Mouse (Mus musculus) stomach, postnatal 0 days (tissue): Measurements from ENCODE around the gene Cnst. TPM values are rescaled to one million over a fixed set of nuclear protein-coding genes. Genes with fewer than 3 reads are reported as not detected.

Source experiments
- ATAC-seq: fragments of 200-750 bp; cut with Nextera tagmentation; 2 replicates; pipeline ENCODE4 v1.8.0; 2017; ENCODE audit not compliant: low FRiP score, low TSS enrichment
- DNase-seq: peaks from one replicate; pipeline ENCODE4 v3.0.0-alpha.2; 2016; ENCODE audit warnings: low spot score
- H3K27ac ChIP-seq: fragments of 300-500 bp; sonication (generic); replicated peaks from 2 replicates; pipeline ENCODE4 v1.5.1; 2014; ENCODE audit warnings: mild to moderate bottlenecking, control low read depth
- H3K27me3 ChIP-seq: fragments of 300-500 bp; sonication (generic); 2 replicates; pipeline ENCODE4 v1.6.1; 2014; ENCODE audit warnings: low read length; ENCODE audit not compliant: control insufficient read depth, insufficient read depth
- H3K36me3 ChIP-seq: fragments of 300-500 bp; sonication (generic); 2 replicates; pipeline ENCODE4 v1.6.1; 2014; ENCODE audit warnings: low read length, mixed read lengths; ENCODE audit not compliant: control insufficient read depth, insufficient read depth
- H3K4me1 ChIP-seq: fragments of 300-500 bp; sonication (generic); replicated peaks from 2 replicates; pipeline ENCODE4 v1.6.1; 2014; ENCODE audit warnings: antibody characterized with exemption; ENCODE audit not compliant: control insufficient read depth, insufficient read depth
- H3K4me2 ChIP-seq: fragments of 300-500 bp; sonication (generic); replicated peaks from 2 replicates; pipeline ENCODE4 v1.6.1; 2014; ENCODE audit warnings: low read depth, mild to moderate bottlenecking, control low read depth, moderate library complexity
- H3K4me3 ChIP-seq: fragments of 300-500 bp; sonication (generic); 2 replicates; pipeline ENCODE4 v1.5.1; 2014; ENCODE audit warnings: low read depth, low read length, control low read depth
- H3K9ac ChIP-seq: fragments of 300-500 bp; sonication (generic); 2 replicates; pipeline ENCODE4 v1.6.1; 2014; ENCODE audit warnings: mild to moderate bottlenecking, low read length, control low read depth, mixed read lengths
- H3K9me3 ChIP-seq: fragments of 300-500 bp; sonication (generic); 2 replicates; pipeline ENCODE4 v1.6.1; 2016; ENCODE audit warnings: low read length; ENCODE audit not compliant: control insufficient read depth
- CTCF ChIP-seq: IDR thresholded peaks from 2 replicates; pipeline ENCODE4 v1.5.1; 2016; ENCODE audit warnings: antibody characterized with exemption, low read depth, mild to moderate bottlenecking, moderate library complexity
- EP300 ChIP-seq: optimal IDR thresholded peaks from 2 replicates; pipeline ENCODE3; 2016; ENCODE audit warnings: antibody characterized with exemption
- WGBS: fragments of 180-500 bp; shearing (Covaris S2); extraction: QIAGEN DNeasy Blood & Tissue Kit; methylation state at CpG from one replicate; pipeline ENCODE4 v1.1.7; 2014; 5-methylcytosine and 5-hydroxymethylcytosine counted together
- polyA plus RNA-seq: library from polyadenylated mRNA; unstranded; fragments of >200 nt; fragmentation: Nextera tagmentation; extraction: Ambion mirVana; gene quantifications from 2 replicates; pipeline ENCODE4 v1.2.1, GENCODE M21; 2015

Gene Cnst
- polyA plus RNA-seq, 1 experiment from 2014 or later, result 8.8 TPM

DNA sequence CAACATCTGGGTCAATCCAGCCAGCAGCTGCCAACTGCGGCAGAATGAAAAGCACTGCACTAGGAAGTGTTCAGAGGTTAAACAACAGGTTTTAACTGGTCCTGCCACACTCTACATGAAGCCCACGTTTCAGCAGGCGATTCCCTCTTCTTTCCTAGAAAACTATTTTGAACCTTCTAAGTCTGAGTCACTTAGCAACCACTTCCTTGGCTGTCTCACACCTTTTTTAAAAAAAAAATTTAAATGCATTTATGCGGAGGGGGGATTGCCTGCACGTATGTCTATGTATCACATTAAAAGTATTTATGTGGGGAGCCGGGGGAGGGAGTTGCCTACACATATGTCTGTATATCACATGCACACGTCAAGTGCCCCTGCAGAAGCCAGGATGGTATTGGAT is 34.3 kb upstream of the Cnst start:
- TF ChIP-seq EP300 (no peak), CTCF (no peak)
- no peak for DNase-seq
- Histone ChIP-seq H3K4me2 (no peak overlapping the region), H3K27ac (no peak overlapping the region), H3K4me3 (no peak overlapping the region), H3K36me3 (no peaks in the 10 kb centered on the region), H3K9me3 (no peaks in the 10 kb centered on the region), H3K27me3 (no peaks in the 10 kb centered on the region), H3K4me1 (no peaks in the 10 kb centered on the region), H3K9ac (no peak overlapping the region)
- ATAC-seq, result no peak
- 61% methylated on average over 7 of the region's 7 CpGs for WGBS

DNA sequence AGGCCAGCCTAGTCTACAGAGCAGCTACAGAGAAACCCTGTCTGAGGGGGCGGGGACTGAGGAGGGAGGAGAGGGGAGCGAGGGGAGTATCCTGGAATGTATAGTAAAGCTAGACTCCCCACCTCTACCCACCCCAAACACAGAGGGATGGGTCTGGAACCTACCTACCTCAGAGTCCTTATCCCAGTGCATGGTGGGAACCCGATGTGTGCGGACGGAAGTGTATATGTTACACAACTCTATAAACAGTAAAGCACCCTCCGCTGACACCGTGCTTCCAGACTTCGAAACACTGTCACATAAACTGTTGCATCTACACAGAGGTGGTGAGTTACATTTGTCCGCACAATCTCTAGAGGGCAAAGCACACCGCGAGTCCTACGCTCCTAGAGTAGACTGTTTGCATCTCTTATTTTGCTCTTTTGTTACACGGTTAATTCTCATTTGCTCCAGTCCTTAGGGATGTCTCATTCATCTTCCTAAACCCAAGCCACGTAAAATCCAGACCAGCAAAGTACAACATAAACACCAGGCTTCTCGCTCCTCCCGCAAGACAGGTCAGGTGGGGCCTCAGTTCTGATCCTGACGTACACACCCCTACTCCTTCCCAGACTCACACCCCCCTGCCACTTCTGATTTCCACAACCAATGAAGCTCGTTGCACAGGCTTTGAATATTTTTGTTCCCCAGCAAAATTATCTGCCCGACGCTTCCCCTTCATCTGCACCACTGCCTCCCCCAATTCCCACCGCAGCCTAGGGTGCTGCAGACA is 29.0 kb upstream of the Cnst start:
- DNase-seq (peak; percentile 43), ATAC-seq (peak; percentile 68)
- no peaks in the 10 kb centered on the region for H3K36me3 ChIP-seq
- H3K27me3 ChIP-seq, result no peaks in the 10 kb centered on the region
- 0 out of 2 replicates have a peak, but pooled peaks have one; percentile 0 for TF ChIP-seq CTCF
- TF ChIP-seq EP300, result no peak
- peak overlapping the region; percentile 77 for H3K4me3 ChIP-seq
- no peaks in the 10 kb centered on the region for H3K9me3 ChIP-seq
- peak overlapping the region; percentile 75 for H3K27ac ChIP-seq
- H3K4me1 ChIP-seq, result no peaks in the 10 kb centered on the region
- H3K9ac ChIP-seq, result peak overlapping the region; percentile 74
- WGBS, result 1% methylated on average over 21 of the region's 21 CpGs
- H3K4me2 ChIP-seq, result peak overlapping the region; percentile 100

DNA sequence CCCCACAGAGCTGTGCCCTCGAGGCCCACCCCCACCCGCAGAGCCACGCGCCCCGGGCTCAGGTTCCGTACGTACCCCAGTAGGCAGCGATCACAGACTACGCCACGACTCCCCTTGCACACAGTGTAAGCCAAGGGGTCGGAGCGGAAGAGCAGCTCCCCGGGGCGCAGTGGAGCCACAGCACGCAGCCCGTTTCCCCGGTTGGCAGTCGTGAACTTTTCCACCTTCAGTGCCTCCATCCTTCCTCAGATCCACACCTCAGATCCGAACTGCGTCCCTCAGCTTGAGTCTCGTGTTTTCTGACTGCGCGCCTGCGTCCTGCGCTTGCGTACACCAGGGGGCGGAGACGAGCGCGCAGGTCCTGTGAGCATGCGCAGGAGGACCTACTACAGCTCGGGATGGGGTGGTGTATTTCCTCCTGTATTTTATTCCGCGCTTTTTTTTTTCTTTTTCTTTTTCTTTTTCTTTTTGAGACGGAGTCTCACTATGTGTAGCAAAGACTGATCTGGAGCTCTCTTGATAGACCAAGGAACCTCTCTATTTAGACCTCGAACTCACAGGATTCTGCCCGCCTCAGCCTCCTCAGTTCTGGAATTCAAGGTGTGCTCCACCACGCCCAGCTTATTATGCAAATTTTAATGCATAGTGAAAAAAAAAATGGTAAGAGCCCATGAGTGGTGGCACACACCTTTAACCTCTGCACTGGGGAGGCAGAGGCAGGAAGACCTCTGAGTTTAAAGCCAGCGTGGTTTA is 28.3 kb upstream of the Cnst start, which contains the start of gene Smyd3:
Smyd3 (minus strand) TSS at position 329 of the 753 bp plus-strand sequence.
- peak within 1 kb of the TSS; percentile 100 for H3K4me2 ChIP-seq
- no peaks in the 10 kb centered on the region for H3K27me3 ChIP-seq
- H3K4me3 ChIP-seq, result peak within 1 kb of the TSS; percentile 77
- peak within 1 kb of the TSS; percentile 74 for H3K9ac ChIP-seq
- no peaks in the 10 kb centered on the region for H3K9me3 ChIP-seq
- H3K4me1 ChIP-seq, result no peaks in the 10 kb centered on the region
- TF ChIP-seq CTCF, result peak; percentile 85
- no peak for TF ChIP-seq EP300
- H3K36me3 ChIP-seq, result no peaks in the 10 kb centered on the region
- 6% methylated on average over 39 of the region's 39 CpGs for WGBS
- H3K27ac ChIP-seq, result peak within 1 kb of the TSS; percentile 75
- DNase-seq, result peak; percentile 87
- ATAC-seq, result peak; percentile 92

DNA sequence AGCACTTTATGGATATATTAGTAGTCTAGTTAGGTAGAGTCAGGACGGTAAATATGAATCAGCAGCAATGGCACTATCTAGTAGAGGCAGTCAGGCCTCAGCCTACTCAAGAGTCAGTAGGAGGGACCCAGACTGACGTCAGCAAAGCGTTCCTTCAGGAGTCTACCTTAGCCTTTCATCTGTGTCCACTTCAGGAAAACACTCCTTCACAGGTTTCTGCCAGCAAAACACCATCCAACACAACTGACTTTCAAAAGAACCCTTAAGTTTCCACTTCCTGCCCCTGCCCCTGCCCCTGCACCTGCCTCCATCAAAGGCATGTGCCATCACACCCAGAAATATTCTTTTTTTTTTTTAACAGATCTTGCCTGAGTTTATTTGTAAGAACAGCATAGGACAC is 26.3 kb upstream of the Cnst start:
- Histone ChIP-seq H3K9me3 (no peaks in the 10 kb centered on the region), H3K4me2 (no peak overlapping the region), H3K36me3 (no peaks in the 10 kb centered on the region), H3K9ac (no peak overlapping the region), H3K27me3 (no peaks in the 10 kb centered on the region), H3K4me3 (no peak overlapping the region), H3K4me1 (no peaks in the 10 kb centered on the region), H3K27ac (no peak overlapping the region)
- WGBS, result 73% methylated on average over 3 of the region's 3 CpGs
- ATAC-seq (no peak), DNase-seq (no peak)
- TF ChIP-seq EP300 (no peak), CTCF (no peak)

DNA sequence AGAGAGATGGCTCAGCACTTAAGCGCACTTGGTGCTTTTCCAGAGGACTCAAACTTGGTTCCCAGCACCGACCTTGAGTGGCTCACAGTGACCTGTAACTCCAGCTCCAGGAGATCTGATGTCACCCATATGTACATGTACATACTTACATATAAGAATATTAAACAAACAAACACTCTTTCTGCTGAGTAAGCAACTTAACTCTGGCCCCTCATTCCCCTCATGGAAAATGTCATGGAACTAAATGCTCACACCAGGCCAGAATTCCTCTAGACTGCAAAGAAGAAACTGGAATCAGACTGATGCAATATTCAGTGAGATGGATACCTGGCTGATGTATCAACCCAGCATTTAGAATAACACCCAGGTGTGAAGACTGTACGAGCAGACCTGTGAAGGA is 7.1 kb upstream of the Cnst start:
- no peaks in the 10 kb centered on the region for H3K9me3 ChIP-seq
- H3K4me2 ChIP-seq, result no peak overlapping the region
- no peaks in the 10 kb centered on the region for H3K4me1 ChIP-seq
- peaks cover 11% of the 10 kb centered on the region for H3K36me3 ChIP-seq
- TF ChIP-seq CTCF (no peak), EP300 (no peak)
- ATAC-seq (no peak), DNase-seq (no peak)
- H3K9ac ChIP-seq, result no peak overlapping the region
- WGBS, result 98% methylated on average over 3 of the region's 3 CpGs
- H3K27me3 ChIP-seq, result no peaks in the 10 kb centered on the region
- H3K27ac ChIP-seq, result no peak overlapping the region
- H3K4me3 ChIP-seq, result no peak overlapping the region

DNA sequence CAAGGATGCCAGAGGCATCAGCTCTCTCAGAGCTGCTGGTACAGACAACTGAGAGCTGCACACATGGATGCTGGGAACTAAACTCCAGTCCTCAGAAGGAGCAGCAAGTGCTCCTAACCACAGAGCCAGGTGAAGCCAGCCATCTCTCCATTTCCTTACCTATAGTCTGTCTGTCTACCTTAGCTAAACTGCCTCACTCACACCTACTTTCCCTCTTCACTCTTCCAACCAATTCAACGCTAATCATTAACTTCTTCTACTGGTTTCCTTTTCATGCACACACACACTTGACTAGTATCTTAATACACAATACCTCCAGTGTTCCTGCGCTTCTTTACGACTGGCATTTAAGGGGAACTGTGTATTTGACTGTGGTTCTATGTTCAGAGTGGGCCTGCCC is 6.3 kb upstream of the Cnst start:
- ATAC-seq (peak; percentile 62; the same call in 1 of the 2 replicates), DNase-seq (no peak)
- Histone ChIP-seq H3K36me3 (peaks cover 11% of the 10 kb centered on the region), H3K9me3 (no peaks in the 10 kb centered on the region), H3K4me1 (no peaks in the 10 kb centered on the region), H3K4me3 (no peak overlapping the region), H3K9ac (no peak overlapping the region), H3K27me3 (no peaks in the 10 kb centered on the region), H3K4me2 (no peak overlapping the region), H3K27ac (no peak overlapping the region)
- 69% methylated on average over 3 of the region's 3 CpGs for WGBS
- TF ChIP-seq CTCF (no peak), EP300 (no peak)
